Mouse (Mus musculus): ENCODE results near the gene Gas7.

DNA sequence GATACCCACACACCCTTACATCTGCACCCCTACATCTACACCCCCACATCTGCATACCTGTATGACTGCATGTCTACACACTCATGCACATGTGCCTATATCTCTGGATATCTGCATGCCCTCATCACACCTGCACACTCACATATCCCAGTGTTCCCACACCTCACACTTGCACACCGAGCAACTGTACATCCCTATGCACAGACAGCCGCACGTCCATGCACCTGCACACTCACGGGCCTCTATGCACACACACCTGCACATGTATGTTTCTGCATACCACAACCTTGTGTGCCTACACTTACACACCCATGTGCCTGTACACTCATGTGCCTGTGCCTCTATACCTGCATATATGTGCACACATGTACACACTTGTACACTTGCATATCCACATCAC is 208.2 kb downstream of the Gas7 start:
- TF ChIP-seq MAFK (IDR thresholded peaks at IDR 0.05; ENCODE audit: insufficient read depth, low read depth, low read length) (no peak), HCFC1 (IDR thresholded peaks at IDR 0.05; ENCODE audit: borderline replicate concordance, insufficient read depth, low read length) (no peak), CHD2 (IDR thresholded peaks at IDR 0.05; ENCODE audit: low read depth, low read length) (no peak), ZC3H11A (IDR thresholded peaks at IDR 0.05; ENCODE audit: borderline replicate concordance, low read depth, low read length) (no peak), ZNF384 (IDR thresholded peaks at IDR 0.05; ENCODE audit: low read depth, low read length) (no peak)

Measured in ES-E14 (cell line).